ENCODE assay signal across 8 mouse cellular contexts in genomic region chr2:143837291-143837701, GRCm38 (mm10). TPM values are rescaled to one million over a fixed set of nuclear protein-coding genes. Genes with fewer than 3 reads are reported as not detected.
DNase-seq lines count a peak whose midpoint lies in the region; ATAC-seq lines count a peak whose summit lies in the region.

No protein-coding gene starts in this region.

- no peaks in the 10 kb centered on the region for H3K27me3 ChIP-seq in embryonic facial prominence, embryonic 11.5 days (ENCODE audit: control insufficient read depth, insufficient read depth, low read length)
- no peaks in the 10 kb centered on the region for H3K27me3 ChIP-seq in limb, embryonic 13.5 days
- H3K27me3 ChIP-seq in midbrain, embryonic 16.5 days (ENCODE audit: control insufficient read depth, insufficient read depth, low read depth, low read length), result no peaks in the 10 kb centered on the region

- no peak overlapping the region for H3K9ac ChIP-seq in embryonic facial prominence, embryonic 11.5 days (replicated peaks; ENCODE audit: low read length)
- H3K9ac ChIP-seq in limb, embryonic 13.5 days, result no peak overlapping the region
- 0 out of 2 replicates have a peak overlapping the region, but pooled peaks have one; percentile 22 for H3K9ac ChIP-seq in midbrain, embryonic 16.5 days (ENCODE audit: low read depth, low read length)

- peak overlapping the region; percentile 19; the same call in 1 of the 2 replicates for H3K4me2 ChIP-seq in embryonic facial prominence, embryonic 11.5 days (ENCODE audit: low read depth, low read length)
- peak overlapping the region; percentile 62 for H3K4me2 ChIP-seq in limb, embryonic 13.5 days (replicated peaks)
- peak overlapping the region; percentile 48 for H3K4me2 ChIP-seq in midbrain, embryonic 16.5 days (ENCODE audit: low read length)

- no peak overlapping the region for H3K4me3 ChIP-seq in embryonic facial prominence, embryonic 11.5 days (ENCODE audit: low read depth, low read length)
- peak overlapping the region; percentile 24 for H3K4me3 ChIP-seq in limb, embryonic 13.5 days
- H3K4me3 ChIP-seq in midbrain, embryonic 16.5 days (ENCODE audit: low read depth, low read length), result peak overlapping the region; percentile 13; the same call in 1 of the 2 replicates

- no peaks in the 10 kb centered on the region for H3K9me3 ChIP-seq in embryonic facial prominence, embryonic 11.5 days (replicated peaks; ENCODE audit: control insufficient read depth, low read length)
- H3K9me3 ChIP-seq in limb, embryonic 13.5 days, result no peaks in the 10 kb centered on the region
- H3K9me3 ChIP-seq in midbrain, embryonic 16.5 days (replicated peaks; ENCODE audit: control insufficient read depth, low read length, poor library complexity, severe bottlenecking), result no peaks in the 10 kb centered on the region

- ATAC-seq in embryonic facial prominence, embryonic 11.5 days (replicated peaks; ENCODE audit: insufficient number of reproducible peaks, low FRiP score, low TSS enrichment, low read depth), result 0 out of 2 replicates have a peak, but pooled peaks have one; percentile 34
- peak; percentile 48; the same call in 1 of the 2 replicates for ATAC-seq in limb, embryonic 13.5 days (ENCODE audit: low FRiP score, low read depth)
- ATAC-seq in midbrain, embryonic 16.5 days, result peak; percentile 74

- H3K27ac ChIP-seq in embryonic facial prominence, embryonic 11.5 days (replicated peaks; ENCODE audit: low read depth, low read length), result no peak overlapping the region
- H3K27ac ChIP-seq in limb, embryonic 13.5 days, result no peak overlapping the region
- H3K27ac ChIP-seq in midbrain, embryonic 16.5 days (ENCODE audit: low read length), result no peak overlapping the region

- H3K36me3 ChIP-seq in embryonic facial prominence, embryonic 11.5 days (replicated peaks; ENCODE audit: control insufficient read depth, insufficient read depth, low read depth, low read length), result no peaks in the 10 kb centered on the region
- H3K36me3 ChIP-seq in limb, embryonic 13.5 days, result no peaks in the 10 kb centered on the region
- no peaks in the 10 kb centered on the region for H3K36me3 ChIP-seq in midbrain, embryonic 16.5 days (ENCODE audit: control insufficient read depth, insufficient read depth, low read length)

- no peaks in the 10 kb centered on the region for H3K4me1 ChIP-seq in embryonic facial prominence, embryonic 11.5 days (ENCODE audit: control insufficient read depth, insufficient read depth, low read length)
- peaks cover 13% of the 10 kb centered on the region for H3K4me1 ChIP-seq in limb, embryonic 13.5 days
- peaks cover 2% of the 10 kb centered on the region; the same call in 1 of the 2 replicates for H3K4me1 ChIP-seq in midbrain, embryonic 16.5 days (ENCODE audit: control insufficient read depth, insufficient read depth, low read length)

- DNase-seq in urinary bladder, adult 18-20 months (ENCODE audit: low spot score in 2 of 2), result peak; percentile 54 to 57
- no peak for DNase-seq in urinary bladder, postnatal 10 days (ENCODE audit: low spot score)
- DNase-seq in embryonic facial prominence, embryonic 11.5 days (ENCODE audit: low spot score), result peak; percentile 92
- DNase-seq in heart, adult 8-10 months (ENCODE audit: low spot score), result peak; percentile 90
- peak; percentile 48 to 80 for DNase-seq in kidney, adult 8-10 months
- DNase-seq in spleen, postnatal 10 days (ENCODE audit: low spot score in 2 of 2), result peak; percentile 31 to 73

- under 1% methylated on average over 8 of the region's 8 CpGs for WGBS in embryonic facial prominence, embryonic 11.5 days
- under 1% methylated on average over 8 of the region's 8 CpGs for WGBS in limb, embryonic 13.5 days
- WGBS in midbrain, embryonic 16.5 days, result 0% methylated on average over 8 of the region's 8 CpGs

RNA-seq across cellular contexts. Expression of gene Bfsp1, which starts 25.7 kb away (rescaled TPM):
- polyA plus RNA-seq in embryonic facial prominence, embryonic 11.5 days (2014; fragmentation: Nextera tagmentation; extraction: Ambion mirVana), result 1.1 TPM in 2 replicates
- total RNA-seq in heart, adult 8-10 months (2022), result under 1 TPM in 3 of 4 experiments, not detected in 1; 0.16 to 0.47 (median 0.17) TPM
- 2.4 and 2.6 TPM in 2 replicates for polyA plus RNA-seq in limb, embryonic 13.5 days (2015; fragmentation: Nextera tagmentation; extraction: Ambion mirVana)
- 1.7 and 2.0 TPM in 2 replicates for polyA plus RNA-seq in midbrain, embryonic 16.5 days (2015; fragmentation: Nextera tagmentation; extraction: Ambion mirVana)
